Mouse (Mus musculus) kidney, embryonic 14.5 days (tissue): ENCODE data around the gene Pts. TPM values are rescaled to one million over a fixed set of nuclear protein-coding genes. Genes with fewer than 3 reads are reported as not detected.

Source experiments
- ATAC-seq: fragments of 200-750 bp; cut with Nextera tagmentation; 2 replicates; pipeline ENCODE4 v1.8.0; 2017; ENCODE audit warnings: moderate number of reproducible peaks, mild to moderate bottlenecking, moderate TSS enrichment, moderate library complexity; ENCODE audit not compliant: low FRiP score, low TSS enrichment
- H3K27ac ChIP-seq: fragments of 300-500 bp; sonication (generic); 2 replicates; pipeline ENCODE4 v1.5.1; 2014; ENCODE audit warnings: low read depth, mild to moderate bottlenecking, low read length, moderate library complexity, mixed read lengths
- H3K27me3 ChIP-seq: fragments of 300-500 bp; sonication (generic); 2 replicates; pipeline ENCODE4 v1.6.1; 2014; ENCODE audit warnings: mild to moderate bottlenecking, low read length; ENCODE audit not compliant: control insufficient read depth, insufficient read depth
- H3K36me3 ChIP-seq: fragments of 300-500 bp; sonication (generic); 2 replicates; pipeline ENCODE4 v1.6.1; 2014; ENCODE audit warnings: low read length, mixed read lengths; ENCODE audit not compliant: control insufficient read depth, insufficient read depth
- H3K4me1 ChIP-seq: fragments of 300-500 bp; sonication (generic); 2 replicates; pipeline ENCODE4 v1.6.1; 2014; ENCODE audit warnings: low read length, mixed read lengths; ENCODE audit not compliant: control insufficient read depth, insufficient read depth
- H3K4me2 ChIP-seq: fragments of 300-500 bp; sonication (generic); replicated peaks from 2 replicates; pipeline ENCODE4 v1.6.1; 2014; ENCODE audit warnings: low read depth, mild to moderate bottlenecking, low read length
- H3K4me3 ChIP-seq: fragments of 300-500 bp; sonication (generic); 2 replicates; pipeline ENCODE4 v1.5.1; 2014; ENCODE audit warnings: mild to moderate bottlenecking, low read length
- H3K9ac ChIP-seq: fragments of 300-500 bp; sonication (generic); 2 replicates; pipeline ENCODE4 v1.6.1; 2014; ENCODE audit warnings: low read depth, mild to moderate bottlenecking, low read length, moderate library complexity
- H3K9me3 ChIP-seq: fragments of 300-500 bp; sonication (generic); 2 replicates; pipeline ENCODE4 v1.6.1; 2016; ENCODE audit warnings: low read length; ENCODE audit not compliant: control insufficient read depth
- WGBS: fragments of 180-500 bp; shearing (Covaris S2); extraction: QIAGEN DNeasy Blood & Tissue Kit; methylation state at CpG from one replicate; pipeline ENCODE4 v1.1.7; 2014; 5-methylcytosine and 5-hydroxymethylcytosine counted together
- polyA plus RNA-seq: library from polyadenylated mRNA; unstranded; fragments of >200 nt; fragmentation: Nextera tagmentation; extraction: Ambion mirVana; gene quantifications from 2 replicates; pipeline ENCODE4 v1.2.1, GENCODE M21; 2014

The Pts gene
- polyA plus RNA-seq, 1 experiment from 2014 or later: 85.3 TPM

DNA sequence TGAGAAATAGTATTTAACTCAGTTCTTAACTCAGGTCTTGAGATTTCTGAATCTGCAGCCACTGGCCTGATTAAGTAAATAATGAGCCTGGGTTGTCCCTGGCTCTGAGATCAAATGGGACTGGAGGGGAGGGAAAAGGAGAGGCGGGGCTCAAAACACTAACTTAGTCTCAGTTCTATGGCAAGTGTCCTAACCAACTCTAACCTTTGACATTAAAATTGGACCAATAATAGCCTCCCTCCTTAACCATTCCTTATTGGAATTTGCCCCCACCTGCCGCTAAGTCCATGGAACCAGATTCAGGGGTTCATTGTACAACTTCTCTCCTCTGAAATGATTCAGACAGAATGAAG is 26.5 kb upstream of the Pts start, which contains the start of gene Bco2:
Gene Bco2, minus strand, starts transcription at position 88 of the 353 bp plus-strand sequence.
- H3K9ac ChIP-seq: no peak within 1 kb of the TSS; the same call in 1 of the 2 replicates
- H3K36me3 ChIP-seq: no peaks in the 10 kb centered on the region
- 29% methylated on average over 2 of the region's 2 CpGs for WGBS
- H3K9me3 ChIP-seq: no peaks in the 10 kb centered on the region
- H3K4me2 ChIP-seq: no peak within 1 kb of the TSS; the same call in 1 of the 2 replicates
- no peak for ATAC-seq
- no peaks in the 10 kb centered on the region for H3K4me1 ChIP-seq
- H3K27me3 ChIP-seq: no peaks in the 10 kb centered on the region
- H3K4me3 ChIP-seq: no peak within 1 kb of the TSS
- no peak within 1 kb of the TSS for H3K27ac ChIP-seq

DNA sequence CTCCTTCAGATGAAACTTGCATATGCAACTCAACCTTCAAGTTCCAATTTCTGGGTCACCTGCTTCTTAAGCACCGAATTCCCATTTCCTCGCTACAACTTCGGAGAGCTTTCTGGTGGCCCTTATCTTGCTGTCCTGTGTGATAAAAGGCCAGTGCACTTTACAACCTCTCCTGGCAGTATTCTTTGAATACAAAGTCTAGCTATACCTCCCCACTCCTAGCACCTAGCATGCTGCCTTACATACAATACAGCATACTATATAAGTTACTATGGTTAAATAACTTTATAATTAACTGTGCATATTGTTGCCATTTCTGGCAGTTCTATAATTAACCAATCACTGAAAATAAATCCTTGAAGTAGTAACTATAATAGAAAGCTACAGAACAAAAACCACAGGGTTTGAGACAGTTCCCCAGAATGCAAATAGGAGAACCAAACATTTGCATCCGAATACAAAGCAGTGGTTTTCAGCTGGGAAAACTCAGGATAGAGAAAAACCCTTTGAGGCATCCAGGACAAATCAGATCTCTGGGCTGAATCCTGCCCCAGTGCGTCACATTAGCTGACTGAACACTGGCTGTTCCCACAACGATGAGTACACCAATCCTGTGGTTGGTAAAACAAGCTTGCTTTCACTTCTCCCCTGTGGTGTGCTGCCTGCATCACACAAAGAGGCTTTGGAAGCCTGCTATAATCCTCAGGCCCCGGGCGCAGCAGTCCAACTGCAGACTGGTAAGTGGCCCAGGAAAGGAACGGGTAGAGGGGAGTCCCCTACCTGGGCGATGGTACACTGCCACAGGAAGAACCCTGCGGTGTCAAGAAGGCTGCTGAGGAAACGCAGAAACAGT is 25.9 kb upstream of the Pts start, which contains the start of gene Il18:
Gene Il18, plus strand, starts transcription at position 587 of the 853 bp plus-strand sequence.
- Histone ChIP-seq H3K27me3 (no peaks in the 10 kb centered on the region), H3K9me3 (no peaks in the 10 kb centered on the region), H3K36me3 (no peaks in the 10 kb centered on the region), H3K27ac (no peak within 1 kb of the TSS), H3K4me3 (no peak within 1 kb of the TSS), H3K4me1 (no peaks in the 10 kb centered on the region), H3K9ac (no peak within 1 kb of the TSS; the same call in 1 of the 2 replicates), H3K4me2 (no peak within 1 kb of the TSS; the same call in 1 of the 2 replicates)
- ATAC-seq: no peak
- 30% methylated on average over 12 of the region's 12 CpGs for WGBS

DNA sequence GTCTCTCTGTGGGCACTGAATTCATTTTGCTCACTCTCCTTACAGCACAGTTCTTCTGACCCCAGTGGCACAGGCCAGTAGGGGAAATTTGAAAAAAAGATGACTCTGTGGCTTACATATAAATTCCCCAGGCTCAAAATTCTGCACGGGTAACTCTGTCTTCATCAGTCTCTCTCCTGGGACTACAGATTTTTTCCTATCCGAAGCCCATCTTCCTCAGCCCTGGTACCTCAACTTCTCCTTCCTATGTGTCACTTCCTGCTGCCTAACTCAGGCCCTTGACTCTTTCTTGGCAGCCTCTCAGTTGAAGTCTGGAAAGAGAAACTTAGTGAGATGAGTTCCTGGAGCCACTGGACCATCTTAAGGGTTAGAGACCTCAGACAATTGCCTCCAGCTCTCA is 25.0 kb upstream of the Pts start:
- ATAC-seq: no peak
- H3K4me1 ChIP-seq: no peaks in the 10 kb centered on the region
- no peaks in the 10 kb centered on the region for H3K36me3 ChIP-seq
- H3K4me2 ChIP-seq: no peak overlapping the region
- H3K9me3 ChIP-seq: no peaks in the 10 kb centered on the region
- H3K4me3 ChIP-seq: no peak overlapping the region
- H3K27ac ChIP-seq: no peak overlapping the region
- WGBS: 83% methylated on average over 2 of the region's 2 CpGs
- H3K9ac ChIP-seq: no peak overlapping the region
- H3K27me3 ChIP-seq: no peaks in the 10 kb centered on the region

- Histone ChIP-seq H3K4me2 (no peak overlapping the region), H3K27me3 (no peaks in the 10 kb centered on the region), H3K9me3 (no peaks in the 10 kb centered on the region), H3K27ac (no peak overlapping the region), H3K4me3 (no peak overlapping the region), H3K9ac (no peak overlapping the region), H3K36me3 (no peaks in the 10 kb centered on the region), H3K4me1 (no peaks in the 10 kb centered on the region)
- 78% methylated on average over 5 of the region's 5 CpGs for WGBS
- ATAC-seq: no peak
Observed at GRCm38 (mm10) chr9:50552206-50552605, 23.7 kb upstream of the Pts start.

- no peaks in the 10 kb centered on the region for H3K27me3 ChIP-seq
- no peak for ATAC-seq
Observed at GRCm38 (mm10) chr9:50548936-50549335, 20.4 kb upstream of the Pts start.

GRCm38 (mm10) chr9:50547859-50548478 is 19.4 kb upstream of the Pts start:
- H3K27me3 ChIP-seq: no peaks in the 10 kb centered on the region
- H3K27ac ChIP-seq: no peak overlapping the region
- 41% methylated on average over 5 of the region's 5 CpGs for WGBS
- no peaks in the 10 kb centered on the region for H3K9me3 ChIP-seq
- ATAC-seq: no peak
- no peak overlapping the region for H3K4me3 ChIP-seq
- H3K4me2 ChIP-seq: no peak overlapping the region
- no peaks in the 10 kb centered on the region for H3K36me3 ChIP-seq
- H3K4me1 ChIP-seq: no peaks in the 10 kb centered on the region
- H3K9ac ChIP-seq: no peak overlapping the region

More at GRCm38 (mm10) chr9:50548936-50549335, 20.4 kb upstream of the Pts start:
- H3K36me3 ChIP-seq: no peaks in the 10 kb centered on the region
- H3K4me1 ChIP-seq: no peaks in the 10 kb centered on the region
- H3K9ac ChIP-seq: no peak overlapping the region
- 78% methylated on average over 4 of the region's 4 CpGs for WGBS
- H3K4me2 ChIP-seq: no peak overlapping the region
- no peak overlapping the region for H3K27ac ChIP-seq
- H3K4me3 ChIP-seq: no peak overlapping the region
- no peaks in the 10 kb centered on the region for H3K9me3 ChIP-seq

- ATAC-seq: no peak
- Histone ChIP-seq H3K27me3 (no peaks in the 10 kb centered on the region), H3K36me3 (no peaks in the 10 kb centered on the region), H3K27ac (no peak overlapping the region), H3K9me3 (no peaks in the 10 kb centered on the region), H3K4me2 (no peak overlapping the region), H3K9ac (no peak overlapping the region), H3K4me3 (no peak overlapping the region), H3K4me1 (no peaks in the 10 kb centered on the region)
- WGBS: 77% methylated on average over 9 of the region's 9 CpGs
Observed at GRCm38 (mm10) chr9:50542401-50542800, 13.9 kb upstream of the Pts start.

- WGBS: 64% methylated on average over 7 of the region's 7 CpGs
- Histone ChIP-seq H3K4me1 (no peaks in the 10 kb centered on the region), H3K9me3 (no peaks in the 10 kb centered on the region), H3K9ac (no peak overlapping the region), H3K36me3 (no peaks in the 10 kb centered on the region), H3K4me3 (no peak overlapping the region), H3K27ac (no peak overlapping the region), H3K4me2 (no peak overlapping the region), H3K27me3 (no peaks in the 10 kb centered on the region)
- ATAC-seq: no peak
Observed at GRCm38 (mm10) chr9:50540170-50540569, 11.6 kb upstream of the Pts start.

DNA sequence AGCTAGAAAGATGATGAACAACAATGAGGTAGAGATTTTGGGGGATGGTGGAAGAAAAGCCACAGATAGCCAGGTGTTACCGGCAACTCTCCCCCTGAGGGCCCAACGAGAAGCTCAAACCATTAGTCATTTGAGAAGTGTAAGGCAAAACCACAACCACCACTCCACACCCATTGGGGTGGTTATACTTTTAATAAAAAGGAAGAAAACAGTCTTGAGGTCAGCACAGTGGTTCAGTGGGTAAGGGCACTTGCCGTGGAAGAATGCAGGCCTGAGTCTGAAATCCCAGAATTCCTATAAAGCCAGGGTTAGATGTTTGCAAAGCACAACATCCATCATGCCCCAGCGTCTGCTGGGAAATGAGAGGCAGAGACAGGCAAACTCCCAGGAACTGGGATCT is 8.8 kb upstream of the Pts start:
- Histone ChIP-seq H3K4me2 (no peak overlapping the region), H3K9me3 (no peaks in the 10 kb centered on the region), H3K4me3 (no peak overlapping the region), H3K4me1 (no peaks in the 10 kb centered on the region), H3K36me3 (no peaks in the 10 kb centered on the region), H3K27me3 (no peaks in the 10 kb centered on the region), H3K9ac (no peak overlapping the region), H3K27ac (no peak overlapping the region)
- WGBS: 68% methylated on average over 4 of the region's 4 CpGs
- ATAC-seq: no peak
